Mouse (Mus musculus) gastrocnemius, adult 8-10 months (tissue): Measurements from ENCODE around the gene Mob3b. TPM values are rescaled to one million over a fixed set of nuclear protein-coding genes. Genes with fewer than 3 reads are reported as not detected.

Experiments
- DNase-seq, 2 experiments: peaks; one replicate each; pipeline ENCODE4 v3.0.0; 2022; ENCODE audit warnings: low spot score in 2 of 2
- total RNA-seq, 4 experiments: library from RNA; stranded (reverse); gene quantifications; 2 replicates each; pipeline ENCODE4 v1.2.4; 2022

Mob3b gene
- total RNA-seq, 4 experiments from 2014 or later: 0.19 to 1.5 (median 0.50) TPM

GRCm38 (mm10) chr4:34900155-34900554 lies 257.1 kb downstream of the Mob3b start:
- no peak for DNase-seq

- DNase-seq: no peak
Observed at GRCm38 (mm10) chr4:34899322-34899721, 258.0 kb downstream of the Mob3b start.

Other genes with a start within 250 kb of the Mob3b start
- not detected for gene Ifnk, start 5.4 kb downstream of the Mob3b start, total RNA-seq
- 10 to 100 TPM; 11.7 to 13.4 (median 12.2) TPM for gene C9orf72, start 68.7 kb upstream of the Mob3b start, total RNA-seq